Mouse (Mus musculus) C2C12 (cell line): Measurements from ENCODE around the gene Srsf2. TPM values are rescaled to one million over a fixed set of nuclear protein-coding genes. Genes with fewer than 3 reads are reported as not detected.

Source experiments
- H3K27me3 ChIP-seq: one replicate; pipeline ENCODE4 v1.6.1; 2011; ENCODE audit not compliant: control insufficient read depth, insufficient read depth, insufficient read length
- H3K36me3 ChIP-seq: one replicate; pipeline ENCODE4 v1.6.1; 2011; ENCODE audit not compliant: control insufficient read depth, insufficient read depth
- H3K4me3 ChIP-seq: one replicate; pipeline ENCODE4 v1.5.1; 2011; ENCODE audit warnings: mild to moderate bottlenecking, control low read depth; ENCODE audit not compliant: poor library complexity, insufficient read depth, severe bottlenecking
- H3K79me2 ChIP-seq: one replicate; pipeline ENCODE4 v1.6.1; 2011; ENCODE audit not compliant: control insufficient read depth, insufficient read depth
- H3K79me3 ChIP-seq: one replicate; pipeline ENCODE4 v1.6.1; 2011; ENCODE audit warnings: low read depth, control low read depth
- H3ac ChIP-seq: one replicate; pipeline ENCODE3; 2011; ENCODE audit warnings: low read depth; ENCODE audit not compliant: control insufficient read depth, insufficient read length
- CEBPB ChIP-seq: IDR thresholded peaks from one replicate; pipeline ENCODE4 v1.6.1; 2011; ENCODE audit warnings: low read depth, mild to moderate bottlenecking, control low read depth, moderate library complexity
- CTCF ChIP-seq: IDR thresholded peaks from one replicate; pipeline ENCODE4 v1.5.1; 2011; ENCODE audit not compliant: control insufficient read depth, insufficient read depth, insufficient read length
- FOSL1 ChIP-seq: IDR thresholded peaks from one replicate; pipeline ENCODE4 v1.8.0; 2011; ENCODE audit warnings: mild to moderate bottlenecking, low read length; ENCODE audit not compliant: poor library complexity, insufficient read depth, severe bottlenecking
- MAX ChIP-seq: IDR thresholded peaks from one replicate; pipeline ENCODE4 v1.6.1; 2011; ENCODE audit warnings: mild to moderate bottlenecking, control low read depth
- MYOD1 ChIP-seq: IDR thresholded peaks from one replicate; pipeline ENCODE4 v1.6.1; 2011; ENCODE audit warnings: low read depth; ENCODE audit not compliant: control insufficient read depth, insufficient read length
- MYOG ChIP-seq: IDR thresholded peaks from one replicate; pipeline ENCODE4 v1.6.1; 2011; ENCODE audit not compliant: control insufficient read depth, insufficient read length; ENCODE audit errors: extremely low read depth
- USF1 ChIP-seq: IDR thresholded peaks from one replicate; pipeline ENCODE4 v1.6.1; 2011; ENCODE audit warnings: low read depth, mild to moderate bottlenecking, control low read depth, moderate library complexity
- polyA plus RNA-seq: library from polyadenylated mRNA; unstranded; fragments of >200 nt; fragmentation: generic; extraction: Trizol; gene quantifications from one replicate; pipeline ENCODE4 v1.2.1, GENCODE M21; 2012; ENCODE audit warnings: missing spikeins

Gene Srsf2
- polyA plus RNA-seq, 1 experiment = 326 TPM

DNA sequence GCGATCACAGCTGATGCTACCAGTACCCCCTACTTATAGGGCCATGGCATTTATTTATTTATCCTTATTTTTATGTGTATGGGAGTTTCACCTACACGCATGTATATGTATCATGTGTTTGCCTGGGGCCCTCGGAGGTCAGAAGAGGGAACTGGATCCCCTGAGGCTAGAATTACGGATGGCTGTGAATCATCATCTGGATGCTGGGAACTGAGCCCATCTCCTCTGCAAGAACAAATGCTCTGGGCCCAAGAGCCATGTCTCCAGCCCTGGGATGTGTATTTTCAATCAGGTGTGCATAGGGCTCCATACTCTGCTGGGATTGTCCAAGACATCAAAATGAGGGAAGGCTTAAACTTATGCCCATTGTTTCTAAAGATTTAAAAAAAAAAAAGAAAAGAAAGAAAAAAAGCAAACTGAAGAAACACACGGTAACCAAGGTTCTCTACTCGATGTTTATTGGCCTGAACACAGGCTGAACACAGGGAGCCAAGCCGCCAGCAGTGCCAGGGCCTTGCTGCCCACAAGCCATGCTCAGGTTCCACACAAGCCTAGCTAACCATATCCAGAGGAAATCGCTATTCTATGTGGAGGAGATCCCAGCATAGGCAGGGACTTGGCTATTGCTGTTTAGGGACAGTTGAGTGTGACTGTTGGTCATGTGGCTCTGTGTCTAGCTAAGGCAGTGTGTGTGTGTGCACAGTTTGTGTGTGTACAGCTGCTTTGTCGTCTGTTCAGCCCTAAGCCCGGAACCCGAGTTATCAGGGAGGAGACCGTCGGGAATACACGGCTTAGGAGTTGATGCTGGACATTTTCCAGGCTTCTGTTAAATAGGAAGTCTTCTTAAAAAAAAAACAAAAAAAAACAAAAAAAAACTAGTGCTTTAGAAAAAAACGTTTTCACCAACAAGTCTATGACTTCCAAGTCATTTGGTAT, 46.5 kb downstream of the Srsf2 start:
- no peak overlapping the region for H3ac ChIP-seq
- no peaks in the 10 kb centered on the region for H3K79me3 ChIP-seq
- H3K27me3 ChIP-seq = no peaks in the 10 kb centered on the region
- no peak overlapping the region for H3K4me3 ChIP-seq
- peaks cover 33% of the 10 kb centered on the region for H3K36me3 ChIP-seq
- no peak for TF ChIP-seq MYOD1
- no peak for TF ChIP-seq FOSL1
- TF ChIP-seq CEBPB = no peak
- no peaks in the 10 kb centered on the region for H3K79me2 ChIP-seq

- TF ChIP-seq MYOD1 = peak; percentile 65
- no peak for TF ChIP-seq CEBPB
- Histone ChIP-seq H3K79me2 (no peaks in the 10 kb centered on the region), H3K36me3 (peaks cover 11% of the 10 kb centered on the region), H3K4me3 (no peak overlapping the region), H3ac (no peak overlapping the region), H3K79me3 (no peaks in the 10 kb centered on the region), H3K27me3 (no peaks in the 10 kb centered on the region)
These were observed 50.2 kb downstream of the Srsf2 start for GRCm38 (mm10) chr11:116802709-116803108.

DNA sequence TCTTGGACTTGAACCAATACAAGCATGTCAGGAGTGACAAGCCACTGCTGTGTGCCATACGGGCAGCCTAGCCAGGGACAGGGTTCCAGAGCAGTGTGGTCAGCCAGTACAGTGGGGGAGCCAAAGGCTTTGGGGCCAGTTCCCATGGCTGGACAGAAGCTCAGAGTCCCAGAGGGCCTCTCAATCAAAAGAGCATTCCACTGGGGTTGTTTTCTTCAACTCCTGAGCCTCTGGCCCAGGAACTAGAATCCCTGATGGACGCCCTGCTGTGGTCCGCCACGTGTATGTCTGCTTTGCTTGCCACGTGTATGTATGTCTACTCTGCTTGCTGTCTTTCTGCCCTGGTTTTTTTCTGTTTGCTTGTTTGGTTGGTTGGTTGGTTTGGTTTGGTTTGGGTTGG, 51.8 kb downstream of the Srsf2 start:
- peaks cover 4% of the 10 kb centered on the region for H3K36me3 ChIP-seq
- no peak overlapping the region for H3K4me3 ChIP-seq
- no peaks in the 10 kb centered on the region for H3K79me2 ChIP-seq
- H3ac ChIP-seq = no peak overlapping the region
- TF ChIP-seq MAX (no peak), MYOD1 (no peak), CEBPB (no peak), CTCF (no peak), USF1 (no peak), MYOG (no peak), FOSL1 (no peak)
- H3K79me3 ChIP-seq = no peaks in the 10 kb centered on the region
- H3K27me3 ChIP-seq = no peaks in the 10 kb centered on the region

Other genes starting within 250 kb of the Srsf2 start
- gene Rhbdf2, start 226.1 kb downstream of the Srsf2 start, polyA plus RNA-seq = 1.9 TPM
- 1.2 TPM for gene Prcd, start 199.6 kb downstream of the Srsf2 start, polyA plus RNA-seq
- 0.95 TPM for gene Cygb, start 198.8 kb downstream of the Srsf2 start, polyA plus RNA-seq
- not detected for gene St6galnac1, start 77.6 kb downstream of the Srsf2 start, polyA plus RNA-seq
- 70.2 TPM for gene Mxra7, start 25.0 kb downstream of the Srsf2 start, polyA plus RNA-seq
- 15.1 TPM for gene Mettl23, start 9.8 kb downstream of the Srsf2 start, polyA plus RNA-seq
- 74.4 TPM for gene Jmjd6, start 9.6 kb downstream of the Srsf2 start, polyA plus RNA-seq
- 34.0 TPM for gene Mfsd11, start 654 bp downstream of the Srsf2 start, polyA plus RNA-seq
- not detected for gene Mgat5b, start 65.8 kb upstream of the Srsf2 start, polyA plus RNA-seq